Mouse (Mus musculus) frontal cortex, postnatal 10 days (tissue): ENCODE measurements around the gene Gtf2b.

Experiments
- DNase-seq, 2 experiments: peaks; one replicate each; pipeline ENCODE4 v3.0.0; 2022; ENCODE audit warnings: low spot score in 2 of 2, mixed read lengths in 1 of 2

Gene Gtf2b

GRCm38 (mm10) chr3:142764995-142765777 is at the start of gene Gtf2b:
Gene Gtf2b (plus strand): TSS chr3:142765045.
- DNase-seq: peak; percentile 81 to 89

GRCm38 (mm10) chr3:142725481-142725880 is 39.4 kb upstream of the Gtf2b start:
- no peak for DNase-seq

GRCm38 (mm10) chr3:142725969-142726672 is 38.7 kb upstream of the Gtf2b start:
- DNase-seq: no peak

- no peak for DNase-seq
Measured at GRCm38 (mm10) chr3:142734291-142734690, 30.6 kb upstream of the Gtf2b start.

GRCm38 (mm10) chr3:142740896-142741295 is 23.9 kb upstream of the Gtf2b start:
- no peak for DNase-seq

GRCm38 (mm10) chr3:142743973-142744898 is 20.6 kb upstream of the Gtf2b start:
- DNase-seq: no peak

- no peak for DNase-seq
Measured at GRCm38 (mm10) chr3:142745076-142745475, 19.8 kb upstream of the Gtf2b start.

GRCm38 (mm10) chr3:142747673-142748072 is 17.2 kb upstream of the Gtf2b start:
- DNase-seq: no peak

- DNase-seq: no peak
Measured at GRCm38 (mm10) chr3:142749131-142749530, 15.7 kb upstream of the Gtf2b start.

GRCm38 (mm10) chr3:142755132-142755867 is 9.5 kb upstream of the Gtf2b start:
- DNase-seq: no peak

- no peak for DNase-seq
Measured at GRCm38 (mm10) chr3:142757841-142758240, 7.0 kb upstream of the Gtf2b start.

GRCm38 (mm10) chr3:142758593-142758992 is 6.3 kb upstream of the Gtf2b start:
- DNase-seq: no peak

- DNase-seq: no peak
Measured at GRCm38 (mm10) chr3:142760356-142760755, 4.5 kb upstream of the Gtf2b start.

- no peak for DNase-seq
Measured at GRCm38 (mm10) chr3:142765778-142766165, 927 bp downstream of the Gtf2b start.

GRCm38 (mm10) chr3:142768498-142768897 is 3.7 kb downstream of the Gtf2b start:
- DNase-seq: no peak

GRCm38 (mm10) chr3:142770518-142770917 is 5.7 kb downstream of the Gtf2b start:
- DNase-seq: no peak

- DNase-seq: no peak
Measured at GRCm38 (mm10) chr3:142773538-142774191, 8.8 kb downstream of the Gtf2b start.

GRCm38 (mm10) chr3:142777227-142777626 is 12.4 kb downstream of the Gtf2b start:
- no peak for DNase-seq

- no peak for DNase-seq
Measured at GRCm38 (mm10) chr3:142786423-142787072, 21.7 kb downstream of the Gtf2b start.

- no peak for DNase-seq
Measured at GRCm38 (mm10) chr3:142795587-142795986, 30.7 kb downstream of the Gtf2b start.
